Mouse (Mus musculus) cerebellum, adult 2 months (tissue): ENCODE data around the gene Ppp1r8. TPM values are rescaled to one million over a fixed set of nuclear protein-coding genes. Genes with fewer than 3 reads are reported as not detected.

Source experiments
- DNase-seq, 2 experiments: peaks; one replicate each; pipeline ENCODE4 v3.0.0; 2021
- H3K27ac ChIP-seq: fragments of 200-500 bp; 2 replicates; pipeline ENCODE4 v1.5.1; 2012; ENCODE audit warnings: low read length, control low read depth, inconsistent platforms; ENCODE audit not compliant: insufficient read depth
- H3K27me3 ChIP-seq: fragments of 200-500 bp; 2 replicates; pipeline ENCODE4 v1.6.1; 2012; ENCODE audit warnings: inconsistent platforms, mild to moderate bottlenecking, low read length, moderate library complexity; ENCODE audit not compliant: control insufficient read depth, insufficient read depth
- H3K4me1 ChIP-seq: fragments of 200-500 bp; 2 replicates; pipeline ENCODE4 v1.6.1; 2011; ENCODE audit warnings: low read length; ENCODE audit not compliant: control insufficient read depth, insufficient read depth
- H3K4me3 ChIP-seq: fragments of 200-500 bp; replicated peaks from 2 replicates; pipeline ENCODE3; 2011; ENCODE audit warnings: mild to moderate bottlenecking, low read depth, low read length, control low read depth; ENCODE audit not compliant: insufficient read depth
- CTCF ChIP-seq: fragments of 200-500 bp; IDR thresholded peaks from 2 replicates; pipeline ENCODE4 v1.5.1; 2011; ENCODE audit warnings: low read depth, mild to moderate bottlenecking, control low read depth, low read length, moderate library complexity, borderline replicate concordance; ENCODE audit not compliant: insufficient read depth
- POLR2A ChIP-seq: fragments of 200-500 bp; IDR thresholded peaks from 2 replicates; pipeline ENCODE4 v1.6.1; 2011; ENCODE audit warnings: low read length, control low read depth, borderline replicate concordance; ENCODE audit not compliant: insufficient read depth
- WGBS: fragments of 180-500 bp; shearing (Covaris S2); methylation state at CpG from one replicate; pipeline ENCODE4 v1.1.7; 2018; 5-methylcytosine and 5-hydroxymethylcytosine counted together
- polyA plus RNA-seq: library from polyadenylated mRNA; depleted of rRNA; stranded (reverse); fragments of >200 nt; gene quantifications from 2 replicates; pipeline ENCODE4 v1.2.3, GENCODE M21; 2012; rRNA removed

Ppp1r8 gene
- 67.6 and 69.2 TPM in 2 replicates for polyA plus RNA-seq

DNA sequence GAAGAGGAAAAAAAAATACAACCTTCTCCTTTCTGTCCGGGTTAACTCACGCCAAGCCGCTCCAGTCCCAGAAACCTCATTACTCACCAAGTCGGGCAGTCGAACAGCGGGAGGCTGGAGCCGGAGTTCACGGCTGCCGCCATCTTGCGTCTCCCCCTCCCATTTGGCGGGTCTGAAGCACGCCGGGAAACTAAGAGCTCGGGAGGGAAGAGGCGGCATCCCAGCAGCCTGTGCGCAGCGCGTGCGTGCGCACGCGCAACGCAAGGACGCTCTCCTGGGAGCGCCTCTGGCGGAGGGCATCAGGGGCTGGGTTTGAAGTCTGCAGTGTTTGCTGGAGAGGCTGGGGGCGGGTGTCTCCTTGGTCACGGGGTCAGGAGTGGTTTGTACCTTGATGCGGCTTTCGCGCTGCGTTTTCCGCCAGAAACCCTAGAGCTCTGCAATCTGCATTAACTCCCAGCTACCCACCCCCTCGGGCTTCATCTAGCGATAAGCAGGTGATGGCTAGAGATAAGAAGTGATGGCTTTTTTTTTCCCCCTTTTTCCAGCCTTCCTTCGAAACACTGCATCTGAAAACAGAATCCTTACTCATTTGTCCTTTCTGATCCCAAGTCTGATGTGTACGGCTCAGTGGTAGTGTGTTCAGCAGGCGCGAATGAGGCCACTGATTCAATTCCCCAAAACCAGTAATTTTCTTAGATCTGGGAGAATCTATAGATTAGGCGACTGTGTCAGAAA lies at the start of gene Ppp1r8:
TSS of gene Ppp1r8 (minus strand) at position 200 of the 735 bp plus-strand sequence.
- DNase-seq: peak; percentile 89 to 92
- TF ChIP-seq CTCF: no peak; the same call in 1 of the 2 replicates
- TF ChIP-seq POLR2A: peak; percentile 94
- Histone ChIP-seq H3K4me3 (peak within 1 kb of the TSS; percentile 87), H3K4me1 (no peaks in the 10 kb centered on the region), H3K27me3 (no peaks in the 10 kb centered on the region), H3K27ac (peak within 1 kb of the TSS; percentile 84)
- 1% methylated on average over 40 of the region's 40 CpGs for WGBS

DNA sequence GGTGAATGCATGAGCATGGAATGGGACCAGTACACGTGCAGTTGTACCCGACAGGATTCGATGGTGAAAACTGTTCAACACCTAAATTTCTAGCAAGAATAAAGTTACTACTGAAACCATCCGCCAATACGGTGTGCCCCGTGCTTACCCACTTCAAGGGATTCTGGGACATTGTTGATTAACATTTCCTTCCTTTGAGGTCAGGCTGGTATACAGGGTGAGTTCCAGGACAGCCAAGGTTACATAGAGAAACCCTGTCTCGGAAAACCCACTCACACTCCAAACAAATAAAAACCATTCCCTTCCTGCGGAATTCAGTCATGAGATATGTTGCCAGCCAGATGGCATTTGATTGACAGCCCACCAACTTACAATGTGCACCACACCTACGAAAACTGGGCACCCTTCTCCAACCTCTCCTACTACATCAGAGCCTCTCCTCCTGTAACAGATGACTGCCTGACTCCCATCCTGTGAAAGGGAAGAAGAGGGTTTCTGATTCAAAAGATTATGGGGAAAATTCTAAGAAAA lies 41.9 kb upstream of the Ppp1r8 start:
- Histone ChIP-seq H3K27me3 (no peaks in the 10 kb centered on the region), H3K27ac (0 out of 2 replicates have a peak overlapping the region, but pooled peaks have one; percentile 6), H3K4me1 (no peaks in the 10 kb centered on the region; the same call in 1 of the 2 replicates), H3K4me3 (peak overlapping the region; percentile 83)
- DNase-seq: no peak
- TF ChIP-seq POLR2A (no peak), CTCF (no peak)
- 4% methylated on average over 9 of the region's 9 CpGs for WGBS

DNA sequence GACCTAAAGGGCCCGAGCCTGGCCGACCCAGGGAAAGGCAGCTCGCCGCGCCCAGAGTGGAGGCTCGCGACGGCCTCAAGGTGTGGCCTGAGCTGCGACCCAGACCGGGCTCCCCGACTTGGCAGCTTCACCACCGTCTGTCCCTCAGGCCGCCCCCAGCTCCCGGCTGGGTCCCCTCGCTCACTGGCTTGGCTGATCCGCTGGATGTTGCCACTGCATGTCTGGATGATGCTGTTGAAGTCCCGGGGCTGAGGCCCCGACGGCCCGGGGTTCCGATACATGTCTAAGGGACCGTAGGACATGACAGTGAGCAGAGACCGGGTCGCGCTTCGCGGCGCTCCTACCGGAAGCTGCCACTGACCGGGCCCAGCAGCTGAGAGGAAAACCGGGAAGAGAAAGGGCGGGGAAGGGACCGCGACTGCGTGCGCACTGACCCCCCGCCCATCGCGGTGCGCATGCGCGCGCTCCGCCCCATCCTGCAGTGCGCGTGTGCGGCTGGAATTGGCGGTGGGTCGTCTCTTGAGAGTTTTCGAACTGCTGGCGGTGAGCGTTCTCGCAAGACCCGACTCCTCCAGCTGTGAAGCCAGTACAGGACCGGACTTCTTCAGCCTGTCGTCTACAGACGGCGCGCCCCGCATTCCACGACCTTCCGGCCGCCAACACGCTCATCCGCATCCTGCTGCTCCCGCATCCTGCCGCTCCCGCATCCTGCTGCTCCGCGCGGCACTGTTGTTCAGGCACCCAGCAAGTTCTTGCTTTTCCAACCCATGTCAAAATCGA lies 41.3 kb upstream of the Ppp1r8 start, which contains the start of gene Stx12:
TSS of gene Stx12 (minus strand) at position 446 of the 780 bp plus-strand sequence.
- no peaks in the 10 kb centered on the region; the same call in 1 of the 2 replicates for H3K4me1 ChIP-seq

DNA sequence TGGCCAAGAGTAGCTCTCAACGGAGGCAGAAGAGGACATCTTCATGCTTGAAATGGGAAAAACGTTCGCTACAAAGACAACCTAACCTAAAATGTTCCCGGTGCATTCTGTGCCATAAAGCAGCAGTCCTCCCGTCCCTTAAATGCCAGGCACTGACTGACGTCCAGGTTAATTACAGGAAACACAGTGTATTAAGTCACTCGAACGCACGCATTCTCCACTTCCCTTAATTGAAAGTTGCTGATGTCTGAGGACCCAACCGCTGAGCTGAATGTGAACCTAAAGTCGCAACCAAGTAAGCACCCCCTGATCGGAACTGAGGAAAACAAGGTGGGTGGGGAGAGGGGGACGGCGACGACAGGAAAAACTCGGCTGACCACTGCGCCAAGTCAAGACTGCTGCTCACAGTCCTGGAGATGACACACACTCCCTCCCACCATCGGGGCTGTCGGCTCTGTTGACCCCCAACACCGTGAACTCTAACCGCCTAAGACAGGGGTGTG lies 40.6 kb upstream of the Ppp1r8 start:
- 1% methylated on average over 21 of the region's 21 CpGs for WGBS
- Histone ChIP-seq H3K27me3 (no peaks in the 10 kb centered on the region), H3K27ac (peak overlapping the region; percentile 39), H3K4me3 (peak overlapping the region; percentile 83), H3K4me1 (no peaks in the 10 kb centered on the region; the same call in 1 of the 2 replicates)
- DNase-seq: no peak
- TF ChIP-seq POLR2A (no peak), CTCF (no peak)

More for the DNA sequence above, 41.3 kb upstream of the Ppp1r8 start, which contains the start of gene Stx12:
- H3K27ac ChIP-seq: peak within 1 kb of the TSS; percentile 39
- peak; percentile 96 for TF ChIP-seq POLR2A
- TF ChIP-seq CTCF: no peak
- under 1% methylated on average over 72 of the region's 72 CpGs for WGBS
- DNase-seq: peak; percentile 89 to 90
- H3K4me3 ChIP-seq: peak within 1 kb of the TSS; percentile 83
- no peaks in the 10 kb centered on the region for H3K27me3 ChIP-seq

DNA sequence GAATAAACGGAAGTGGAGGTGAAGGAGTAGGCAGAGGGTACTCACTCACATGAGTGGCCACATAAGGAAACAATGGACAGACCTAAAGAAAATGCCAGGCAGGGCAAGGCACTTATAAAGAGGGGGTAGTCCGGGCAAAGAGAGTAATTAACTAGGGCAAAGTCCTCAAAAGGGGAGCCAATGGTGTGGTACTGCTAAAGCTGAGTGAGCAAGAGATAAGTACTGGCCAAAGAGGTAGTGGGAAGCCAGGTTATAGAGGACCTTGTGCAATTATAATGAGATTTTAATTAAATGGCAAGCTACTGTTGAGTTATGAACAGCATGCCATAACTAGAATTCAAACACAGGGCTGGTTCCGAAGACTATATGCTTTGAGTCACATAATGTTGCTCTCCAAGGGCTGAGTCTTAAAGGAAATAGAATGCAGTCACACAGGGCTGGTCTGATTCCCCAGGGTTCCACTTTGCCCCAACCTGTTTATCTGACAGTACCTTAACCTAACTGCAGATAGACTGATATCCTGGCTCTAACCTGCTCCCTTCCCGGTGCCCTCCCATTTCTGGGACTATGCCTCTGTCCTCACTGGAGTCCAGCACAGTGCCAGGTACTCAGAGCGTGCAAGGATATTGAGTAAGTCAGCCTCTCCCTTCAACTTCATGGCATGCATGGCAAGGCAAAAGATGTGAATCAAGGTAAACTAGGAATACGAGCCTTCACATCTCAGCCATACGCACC lies 31.6 kb upstream of the Ppp1r8 start:
- no peak for TF ChIP-seq POLR2A
- TF ChIP-seq CTCF: no peak
- no peak for DNase-seq
- Histone ChIP-seq H3K4me1 (0 out of 2 replicates have a peak, but pooled peaks cover 2% of the 10 kb centered on the region), H3K27me3 (no peaks in the 10 kb centered on the region), H3K4me3 (no peak overlapping the region), H3K27ac (no peak overlapping the region)
- WGBS: 82% methylated on average over 7 of the region's 7 CpGs

DNA sequence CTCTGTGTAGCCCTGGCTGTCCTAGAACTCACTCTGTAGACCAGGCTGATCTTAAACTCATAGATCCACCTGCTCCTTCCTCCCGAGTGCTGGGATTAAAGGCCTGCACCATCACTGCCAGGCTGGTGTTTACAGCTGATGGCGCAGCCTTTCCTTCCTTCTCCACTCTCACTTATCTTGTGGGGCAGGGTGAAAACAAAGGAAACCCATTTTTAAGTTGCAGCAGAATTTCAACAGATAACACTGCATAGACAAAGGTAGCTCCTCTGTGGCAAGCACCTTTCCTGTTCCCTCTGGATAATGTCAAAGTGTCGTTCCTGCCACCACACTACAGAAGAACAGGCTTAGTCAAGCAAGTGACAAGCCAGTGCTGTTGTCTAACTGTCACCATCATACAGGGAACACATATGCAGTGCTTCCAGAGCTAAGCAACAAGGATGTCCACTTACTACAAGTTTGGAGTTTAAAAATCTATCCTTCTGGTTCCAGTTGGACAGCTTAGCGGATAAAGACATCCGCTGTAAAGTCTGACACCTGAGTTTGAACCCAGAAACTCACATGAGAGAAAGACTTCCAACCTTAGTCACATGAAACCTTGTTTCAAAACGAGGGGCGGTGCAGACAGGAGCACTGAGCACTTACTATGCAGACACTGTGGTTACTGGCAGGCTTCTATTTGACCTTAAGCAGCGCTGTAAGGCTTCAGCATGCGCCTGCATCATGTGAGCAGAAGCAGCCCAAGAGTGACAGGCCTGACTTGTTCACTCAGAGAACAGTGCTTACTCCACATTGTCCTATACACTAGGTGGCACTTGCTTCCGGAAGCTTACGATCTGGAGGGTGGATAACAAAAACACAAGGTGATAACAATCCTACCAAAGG lies 30.8 kb upstream of the Ppp1r8 start:
- Histone ChIP-seq H3K27me3 (no peaks in the 10 kb centered on the region), H3K4me1 (0 out of 2 replicates have a peak, but pooled peaks cover 2% of the 10 kb centered on the region), H3K4me3 (no peak overlapping the region), H3K27ac (no peak overlapping the region)
- DNase-seq: no peak
- no peak for TF ChIP-seq POLR2A
- TF ChIP-seq CTCF: no peak
- 88% methylated on average over 11 of the region's 11 CpGs for WGBS
